Mouse (Mus musculus): ENCODE data around the gene Cyb5b.
"Not testable (repeated sequence)": the region's sequence is repeated elsewhere in the genome, so short reads cannot be mapped to it uniquely, and the experiment has no call there.

Cyb5b gene

GRCm38 (mm10) chr8:107172969-107173645 lies 22.7 kb downstream of the Cyb5b start:
- no peak for DNase-seq (ENCODE audit: low spot score in 2 of 2)

GRCm38 (mm10) chr8:107181122-107181521 lies 30.7 kb downstream of the Cyb5b start:
- DNase-seq (ENCODE audit: low spot score in 2 of 2) = no peak

- DNase-seq (ENCODE audit: low spot score in 2 of 2) = no peak
These were observed 34.6 kb downstream of the Cyb5b start for GRCm38 (mm10) chr8:107184996-107185395.

GRCm38 (mm10) chr8:107186659-107187390 lies 36.4 kb downstream of the Cyb5b start:
- DNase-seq (ENCODE audit: low spot score in 2 of 2) = no peak

- DNase-seq (ENCODE audit: low spot score in 2 of 2) = no peak
These were observed 37.2 kb downstream of the Cyb5b start for GRCm38 (mm10) chr8:107187631-107188030.

GRCm38 (mm10) chr8:107192631-107193030 lies 42.2 kb downstream of the Cyb5b start:
- no peak for DNase-seq (ENCODE audit: low spot score in 2 of 2)

- no peak for DNase-seq (ENCODE audit: low spot score in 2 of 2)
These were observed 42.9 kb downstream of the Cyb5b start for GRCm38 (mm10) chr8:107193331-107193730.

GRCm38 (mm10) chr8:107194786-107195451 lies 44.5 kb downstream of the Cyb5b start:
- no peak for DNase-seq (ENCODE audit: low spot score in 2 of 2)

- no peak for DNase-seq (ENCODE audit: low spot score in 2 of 2)
These were observed 47.7 kb downstream of the Cyb5b start for GRCm38 (mm10) chr8:107197901-107198826.

GRCm38 (mm10) chr8:107205164-107205563 lies 54.7 kb downstream of the Cyb5b start:
- no peak for DNase-seq (ENCODE audit: low spot score in 2 of 2)

GRCm38 (mm10) chr8:107205701-107206561 lies 55.5 kb downstream of the Cyb5b start:
- DNase-seq (ENCODE audit: low spot score in 2 of 2) = peak; percentile 14

GRCm38 (mm10) chr8:107206782-107207525 lies 56.5 kb downstream of the Cyb5b start:
- no peak for DNase-seq (ENCODE audit: low spot score in 2 of 2)

- DNase-seq (ENCODE audit: low spot score in 2 of 2) = no peak
These were observed 58.7 kb downstream of the Cyb5b start for GRCm38 (mm10) chr8:107209185-107209584.

GRCm38 (mm10) chr8:107212006-107212405 lies 61.6 kb downstream of the Cyb5b start:
- peak in 1 of 2 experiments; percentile 11 for DNase-seq (ENCODE audit: low spot score in 2 of 2)

GRCm38 (mm10) chr8:107217230-107217629 lies 66.8 kb downstream of the Cyb5b start:
- DNase-seq (ENCODE audit: low spot score in 2 of 2) = not testable (repeated sequence)

GRCm38 (mm10) chr8:107218091-107218490 lies 67.7 kb downstream of the Cyb5b start:
- DNase-seq (ENCODE audit: low spot score in 2 of 2) = no peak

- DNase-seq (ENCODE audit: low spot score in 2 of 2) = no peak
These were observed 68.6 kb downstream of the Cyb5b start for GRCm38 (mm10) chr8:107219078-107219477.

GRCm38 (mm10) chr8:107221924-107222851 lies 71.7 kb downstream of the Cyb5b start:
- DNase-seq (ENCODE audit: low spot score in 2 of 2) = no peak

GRCm38 (mm10) chr8:107226183-107226582 lies 75.7 kb downstream of the Cyb5b start:
- no peak for DNase-seq (ENCODE audit: low spot score in 2 of 2)
